Mouse (Mus musculus) fat pad, adult 2 months (tissue): ENCODE measurements around the gene Rnf181.

Source experiments
- DNase-seq: peaks from one replicate; pipeline ENCODE4 v3.0.0-alpha.2; 2011; ENCODE audit warnings: low read depth, low spot score; ENCODE audit errors: extremely low read depth

Gene Rnf181

GRCm38 (mm10) chr6:72361121-72361551, 5.6 kb downstream of the Rnf181 start:
- DNase-seq = no peak

DNA sequence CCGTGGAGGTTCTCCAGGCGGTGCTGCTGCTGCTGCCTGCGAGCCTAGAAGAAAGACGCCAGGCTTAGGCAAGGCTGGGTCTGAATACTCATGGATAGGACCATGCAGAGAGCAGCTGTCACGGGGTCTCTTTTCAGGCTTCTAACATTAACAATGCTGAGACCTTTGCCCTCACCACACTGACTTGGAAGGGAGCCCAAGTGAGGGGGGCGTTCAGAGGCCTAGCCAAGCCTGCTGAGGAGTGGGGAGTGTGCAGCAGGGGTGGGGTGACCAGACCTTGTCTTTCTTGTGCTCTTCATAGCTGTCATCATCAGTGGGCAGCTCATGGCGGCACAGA, 6.2 kb downstream of the Rnf181 start:
- DNase-seq = no peak

- no peak for DNase-seq
Measured at GRCm38 (mm10) chr6:72359891-72360598, 6.7 kb downstream of the Rnf181 start.

DNA sequence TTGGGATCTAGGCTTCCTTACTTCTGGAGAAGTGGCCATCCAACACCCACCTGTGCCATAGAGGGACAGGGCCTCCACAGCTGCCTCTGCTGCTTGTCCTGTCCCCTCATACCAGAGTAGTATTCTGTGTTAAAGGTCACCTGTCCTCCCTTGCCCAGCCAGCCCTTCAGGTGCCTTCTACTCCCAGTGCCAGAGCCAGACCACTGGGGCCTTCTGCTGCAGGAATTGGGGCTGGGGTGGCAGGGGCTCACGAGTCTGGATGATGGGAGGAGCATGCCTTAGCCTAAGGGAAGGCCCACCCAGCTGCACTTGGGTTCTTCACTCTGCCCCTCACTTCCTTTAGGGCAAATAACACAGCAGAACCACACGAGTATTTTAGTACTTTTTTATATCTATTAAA, 7.4 kb downstream of the Rnf181 start:
- no peak for DNase-seq

- DNase-seq = no peak
Measured at GRCm38 (mm10) chr6:72358086-72358764, 8.5 kb downstream of the Rnf181 start.

GRCm38 (mm10) chr6:72357164-72358079, 9.3 kb downstream of the Rnf181 start:
- no peak for DNase-seq

DNA sequence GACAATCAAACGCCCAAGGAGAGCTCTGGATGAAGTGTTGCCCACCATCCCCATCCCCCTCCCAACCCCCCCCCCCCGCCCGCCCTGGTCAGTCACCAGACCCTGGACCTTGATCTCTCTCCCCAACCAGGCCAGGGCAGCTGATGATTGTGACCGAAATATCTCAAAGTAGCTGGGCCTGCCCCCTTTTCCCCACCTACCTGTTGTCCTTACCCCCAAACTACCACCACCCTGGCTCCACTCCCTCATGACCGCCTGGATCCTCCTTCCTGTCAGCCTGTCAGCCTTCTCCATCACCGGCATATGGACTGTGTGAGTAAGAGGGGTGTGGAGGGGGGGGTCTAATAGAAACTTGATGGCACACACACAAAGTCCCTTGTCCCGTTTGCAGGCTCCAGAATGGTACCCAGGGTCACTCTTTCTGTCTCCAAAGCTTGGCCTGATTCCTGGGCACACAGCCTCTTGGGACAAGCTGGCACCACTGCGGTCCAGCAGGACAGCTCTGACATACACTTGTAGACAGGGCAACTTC, 10.7 kb downstream of the Rnf181 start:
- DNase-seq = no peak

- no peak for DNase-seq
Measured at GRCm38 (mm10) chr6:72355066-72355911, 11.5 kb downstream of the Rnf181 start, which contains the start of gene Tmem150a. Tmem150a (plus strand) TSS chr6:72355447.

DNA sequence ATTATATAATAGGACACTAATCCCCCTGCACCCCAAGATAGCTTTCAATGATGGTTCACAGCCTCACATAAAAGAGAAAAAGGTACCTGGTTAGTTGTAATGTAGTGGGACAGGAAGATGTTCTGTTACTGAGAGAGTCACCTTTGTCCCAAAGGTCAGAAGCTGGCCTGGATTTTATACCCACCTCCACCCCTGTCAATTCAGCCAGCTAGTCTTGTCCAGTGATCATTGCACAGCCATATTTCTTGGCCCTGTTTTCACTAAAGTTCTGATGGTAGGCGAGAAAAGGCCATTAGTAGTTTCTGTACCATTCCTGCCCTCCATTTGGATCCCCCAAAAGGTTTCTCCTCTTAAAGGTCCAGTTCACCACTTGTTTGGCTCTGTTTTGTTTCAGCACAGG, 12.7 kb downstream of the Rnf181 start:
- no peak for DNase-seq

GRCm38 (mm10) chr6:72352636-72353405, 13.9 kb downstream of the Rnf181 start:
- DNase-seq = no peak

DNA sequence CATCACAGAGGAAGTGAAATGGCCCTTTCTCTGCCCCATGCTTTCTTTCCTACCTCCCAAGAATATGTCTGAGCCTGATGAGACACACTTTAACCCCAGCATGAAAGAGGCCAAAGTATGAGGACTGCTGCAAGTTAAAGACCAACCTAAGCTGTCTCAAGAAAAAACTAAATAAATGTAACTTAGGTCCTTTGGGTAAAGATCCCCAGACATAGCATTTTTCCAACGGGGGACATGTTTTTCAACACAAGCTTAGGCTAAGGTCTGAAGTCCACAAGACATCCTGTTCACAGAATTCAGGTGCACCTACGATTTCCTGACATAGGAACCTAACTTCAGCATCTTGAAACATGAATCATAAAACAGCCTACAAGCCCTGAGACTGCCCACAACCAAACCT, 16.5 kb downstream of the Rnf181 start:
- DNase-seq = no peak

DNA sequence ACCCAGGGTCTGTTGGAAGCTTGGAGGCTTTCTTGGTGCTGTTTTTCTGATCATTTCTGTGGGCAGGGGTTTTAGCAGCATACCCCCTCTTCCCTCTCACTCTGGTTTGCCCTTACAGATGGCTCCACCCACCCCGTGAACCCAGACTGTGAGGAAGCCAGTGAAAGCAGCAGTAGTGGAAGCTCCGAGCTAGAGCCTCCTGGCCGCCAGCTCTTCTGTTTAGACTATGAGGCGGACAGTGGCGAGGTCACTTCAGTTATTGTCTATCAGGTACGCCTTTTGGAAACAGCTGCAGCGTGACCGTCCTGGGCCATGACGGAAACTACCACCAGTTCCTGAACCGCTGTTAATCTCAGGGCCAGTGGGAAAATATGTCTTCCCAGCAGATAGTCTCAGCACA, 18.3 kb downstream of the Rnf181 start:
- DNase-seq = no peak

- no peak for DNase-seq
Measured at GRCm38 (mm10) chr6:72347166-72347941, 19.4 kb downstream of the Rnf181 start, which contains the start of gene 0610030E20Rik. 0610030E20Rik (plus strand) TSS chr6:72347317.

DNA sequence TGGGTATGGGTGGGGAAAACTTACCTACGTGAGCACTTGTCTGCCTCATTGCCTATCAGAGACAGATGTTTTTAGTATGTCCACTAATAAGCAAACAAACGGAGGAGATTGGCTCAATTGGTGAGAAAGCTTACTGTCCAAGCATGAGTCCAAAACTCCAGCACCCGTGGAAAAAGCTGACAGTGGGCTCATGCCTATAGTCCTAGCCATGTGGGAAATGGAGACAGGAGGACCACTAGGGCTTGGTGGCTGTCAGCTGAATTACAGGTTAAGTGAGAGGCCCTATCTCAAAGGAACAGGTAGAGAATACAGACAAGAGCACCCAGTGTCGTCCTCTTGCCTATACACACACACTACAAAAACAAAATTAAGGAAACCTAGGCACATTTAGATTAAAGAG, 20.5 kb downstream of the Rnf181 start:
- DNase-seq = no peak

GRCm38 (mm10) chr6:72345633-72346032, 21.1 kb downstream of the Rnf181 start:
- DNase-seq = no peak

GRCm38 (mm10) chr6:72345074-72345567, 21.6 kb downstream of the Rnf181 start, which contains the start of gene Usp39:
Usp39 (minus strand) TSS chr6:72345184.
- DNase-seq = peak; percentile 54

DNA sequence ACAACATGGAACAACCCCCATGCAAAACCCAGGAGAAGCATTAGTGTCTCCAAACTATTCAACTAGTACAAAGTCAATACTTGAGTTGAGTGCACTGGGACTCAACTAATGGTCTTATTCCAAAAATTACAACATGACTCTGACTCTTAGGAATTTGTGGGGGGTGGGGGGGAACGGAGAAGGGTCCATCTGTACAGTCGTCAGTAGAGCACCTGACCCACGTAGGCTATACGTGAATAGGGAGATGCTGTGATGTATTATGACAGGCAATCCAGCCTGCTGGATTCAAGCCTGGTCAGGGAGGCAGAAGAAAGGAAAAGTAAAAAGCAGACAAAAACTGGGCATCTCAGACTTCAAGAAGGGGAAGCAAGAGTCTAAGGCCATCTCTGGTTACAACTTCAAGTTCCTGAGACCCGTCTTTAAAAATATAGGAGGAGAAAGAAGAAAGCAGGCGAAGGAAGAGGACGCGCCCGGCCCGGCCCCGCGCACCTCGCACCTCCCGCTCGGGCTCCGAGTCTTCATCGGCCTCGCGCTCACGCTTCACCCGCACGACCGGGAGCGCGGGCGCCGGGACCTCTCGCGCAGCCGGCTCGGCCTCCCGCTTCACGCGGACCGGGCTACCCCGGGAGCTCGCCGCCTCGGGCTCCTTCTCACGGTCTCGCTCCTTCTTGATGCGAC, 22.2 kb downstream of the Rnf181 start:
- DNase-seq = no peak

GRCm38 (mm10) chr6:72340481-72340880, 26.3 kb downstream of the Rnf181 start:
- DNase-seq = no peak
